Mouse (Mus musculus) c-Kit-positive CD71-negative TER-119-negative erythroid progenitor cells, embryonic 14.5 days (primary cell): ENCODE measurements around the gene Afap1l2.

Experiments used
- DNase-seq: peaks from one replicate; pipeline ENCODE4 v3.0.0-alpha.2; 2013; ENCODE audit warnings: low read depth

Afap1l2 gene

DNA sequence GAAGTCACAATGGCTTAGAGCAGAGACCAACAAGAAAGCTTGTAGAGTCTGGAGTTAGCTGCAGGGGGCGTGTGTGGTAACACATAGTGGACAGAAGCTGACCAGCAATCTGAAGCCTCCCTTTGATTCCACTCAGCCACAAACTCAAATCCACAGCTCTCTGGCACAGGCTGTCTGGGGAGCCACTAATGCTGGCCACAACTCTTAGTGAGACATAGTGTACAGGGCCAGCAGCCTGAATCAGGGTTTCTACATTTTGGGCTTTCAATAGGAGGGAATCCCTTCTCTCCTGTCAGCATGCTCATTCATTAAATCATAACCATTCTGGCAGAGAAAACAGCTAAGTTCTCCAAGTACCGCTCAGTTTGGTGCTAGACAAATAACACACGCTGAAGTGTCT is 32.5 kb downstream of the Afap1l2 start:
- no peak for DNase-seq

DNA sequence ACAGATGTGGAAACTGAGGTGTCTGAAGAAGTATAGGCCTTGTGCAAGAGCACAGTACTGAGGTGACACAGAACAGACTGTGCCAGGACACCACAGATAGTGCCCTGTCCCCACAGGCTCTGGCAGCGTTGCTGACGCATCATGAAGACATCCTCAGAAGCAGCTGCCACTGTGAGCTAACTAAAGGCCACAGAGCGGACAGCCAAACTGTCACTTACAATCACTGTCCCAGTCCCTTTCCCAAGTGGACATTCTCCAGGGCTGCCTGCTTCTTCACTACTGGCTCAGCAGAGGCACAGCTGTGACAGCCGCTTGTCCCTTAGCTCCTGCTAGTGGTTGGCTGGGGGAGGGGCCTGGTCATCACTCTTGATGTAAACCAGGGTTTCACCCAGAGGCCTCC is 33.9 kb downstream of the Afap1l2 start:
- DNase-seq, result no peak

- DNase-seq, result no peak
These were observed 35.3 kb downstream of the Afap1l2 start for GRCm38 (mm10) chr19:56972768-56973167.

DNA sequence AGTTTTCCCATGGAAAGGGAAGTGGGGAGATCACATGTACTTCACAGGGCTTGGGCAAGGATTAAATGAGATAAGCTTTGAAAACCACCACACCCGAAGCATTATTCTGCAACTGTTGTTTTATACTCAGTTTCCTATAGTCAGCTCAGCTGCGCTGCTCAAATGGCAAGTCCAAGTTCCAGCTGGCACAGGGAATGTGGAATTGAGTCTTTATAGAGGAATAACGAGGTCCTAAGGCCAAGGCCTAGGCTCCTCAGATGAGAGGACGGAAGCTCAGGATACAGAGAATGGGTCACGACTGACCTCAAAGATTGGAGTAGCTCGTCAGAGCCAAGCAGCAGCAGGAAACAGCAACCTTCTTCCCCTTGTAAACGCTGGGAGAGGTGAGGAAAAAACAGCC is 36.7 kb downstream of the Afap1l2 start:
- DNase-seq, result no peak

GRCm38 (mm10) chr19:56963876-56964275 is 44.2 kb downstream of the Afap1l2 start:
- DNase-seq, result no peak

- no peak for DNase-seq
These were observed 48.4 kb downstream of the Afap1l2 start for GRCm38 (mm10) chr19:56959601-56960000.

DNA sequence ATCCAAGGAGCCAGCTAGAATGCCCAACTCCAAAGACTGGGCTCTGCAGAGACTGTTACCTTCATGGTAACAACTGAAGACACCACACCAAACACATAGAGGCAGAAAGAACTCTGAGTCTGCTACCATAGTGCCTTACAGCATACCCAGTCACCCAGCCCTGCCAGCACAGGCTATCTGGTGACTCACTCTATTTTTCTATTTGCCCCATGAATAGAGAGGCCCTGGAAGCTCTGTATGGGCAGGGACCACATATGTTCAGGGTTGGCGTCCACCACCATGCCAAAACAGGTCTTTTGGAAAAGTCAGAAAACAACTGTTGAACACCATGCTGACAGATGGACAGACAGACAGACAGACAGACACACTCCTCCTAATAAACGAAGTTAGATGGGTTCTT is 49.0 kb downstream of the Afap1l2 start:
- DNase-seq, result no peak

DNA sequence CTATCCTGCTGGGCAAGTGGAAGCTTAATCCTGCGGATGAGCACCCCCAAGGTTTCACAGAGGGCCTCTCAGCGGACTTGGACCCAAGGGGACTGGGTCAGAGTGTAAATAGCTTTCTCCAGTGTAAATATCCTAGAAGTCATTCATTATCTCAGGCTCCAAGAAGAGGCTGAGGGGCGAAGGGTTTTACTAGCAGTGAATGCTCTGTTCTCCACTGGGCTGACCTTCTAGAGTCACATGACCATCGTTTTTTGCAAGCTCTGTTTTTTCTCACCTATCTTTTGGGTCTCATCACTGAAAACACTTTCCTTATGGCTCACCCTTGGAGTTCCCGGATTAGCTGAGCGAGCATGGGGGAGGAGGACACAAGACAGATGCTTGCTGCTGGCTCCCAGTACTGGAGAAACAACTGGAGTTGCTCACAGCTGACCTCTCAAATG is 49.4 kb downstream of the Afap1l2 start:
- no peak for DNase-seq

DNA sequence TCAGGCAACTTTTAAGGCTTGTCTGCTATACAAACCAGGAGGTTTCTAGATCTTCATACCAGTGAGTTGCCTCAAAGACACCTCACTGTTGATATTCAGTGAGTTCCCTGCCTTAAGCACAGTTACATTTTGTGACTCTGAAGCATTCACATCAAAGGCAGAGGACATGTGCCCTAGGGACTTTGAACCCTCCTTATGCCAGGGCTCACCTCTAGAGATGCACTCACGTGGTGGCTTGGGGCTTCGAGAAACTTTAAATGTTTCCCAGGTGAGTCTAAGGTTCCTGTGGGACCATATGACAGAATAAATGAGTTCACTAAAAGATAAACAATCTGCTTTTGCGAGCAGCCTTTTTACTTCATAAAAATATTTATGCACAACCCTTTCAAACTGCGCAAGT is 50.0 kb downstream of the Afap1l2 start:
- DNase-seq, result no peak

DNA sequence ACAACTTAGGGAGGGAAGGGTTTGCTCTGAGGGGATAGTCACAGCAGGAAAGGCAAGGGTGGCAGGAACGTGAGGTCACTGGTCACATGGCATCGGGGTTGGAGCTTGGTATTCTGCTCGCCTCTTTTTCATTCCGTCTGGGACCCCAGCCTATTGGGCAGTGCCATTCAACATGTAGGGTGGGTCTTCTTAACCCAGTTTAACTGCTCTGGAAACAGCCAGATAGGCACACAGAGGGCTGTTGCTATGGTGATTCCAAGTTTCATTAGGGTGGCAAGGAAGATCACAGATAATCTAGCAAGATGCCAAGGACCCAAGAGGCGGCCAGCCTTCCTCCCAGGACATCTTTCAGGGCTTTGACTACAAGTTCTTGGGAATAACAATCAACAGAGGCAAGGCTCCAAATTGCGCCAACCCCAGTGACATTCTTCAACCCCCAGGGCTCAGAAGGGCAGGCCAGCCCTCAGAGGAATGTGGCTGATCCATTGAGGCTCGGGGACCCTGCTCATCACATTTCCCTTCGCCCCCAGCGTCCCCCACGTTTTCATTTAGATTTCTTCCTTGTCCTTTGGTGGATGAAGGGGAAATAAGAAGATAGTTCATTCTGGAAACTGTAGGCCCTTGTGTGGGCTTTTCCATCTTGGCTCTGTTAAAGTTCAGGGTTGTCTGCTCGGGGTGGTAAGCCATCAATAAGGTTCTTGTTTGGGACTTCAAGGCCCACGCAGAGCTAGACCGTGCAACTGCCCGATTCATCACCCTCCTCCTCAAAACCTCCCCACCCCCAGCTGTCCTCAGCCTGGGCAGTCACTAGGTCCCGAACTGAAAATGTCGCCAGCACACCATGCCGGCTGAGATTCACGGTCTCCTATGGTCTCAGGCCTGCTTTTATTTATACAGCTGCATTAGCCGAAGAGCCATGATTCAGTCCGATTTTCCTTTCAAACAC is 52.2 kb downstream of the Afap1l2 start:
- no peak for DNase-seq

GRCm38 (mm10) chr19:56954857-56955256 is 53.2 kb downstream of the Afap1l2 start:
- DNase-seq, result no peak

- DNase-seq, result no peak
These were observed 54.2 kb downstream of the Afap1l2 start for GRCm38 (mm10) chr19:56953856-56954255.

GRCm38 (mm10) chr19:56950818-56951217 is 57.2 kb downstream of the Afap1l2 start:
- no peak for DNase-seq

DNA sequence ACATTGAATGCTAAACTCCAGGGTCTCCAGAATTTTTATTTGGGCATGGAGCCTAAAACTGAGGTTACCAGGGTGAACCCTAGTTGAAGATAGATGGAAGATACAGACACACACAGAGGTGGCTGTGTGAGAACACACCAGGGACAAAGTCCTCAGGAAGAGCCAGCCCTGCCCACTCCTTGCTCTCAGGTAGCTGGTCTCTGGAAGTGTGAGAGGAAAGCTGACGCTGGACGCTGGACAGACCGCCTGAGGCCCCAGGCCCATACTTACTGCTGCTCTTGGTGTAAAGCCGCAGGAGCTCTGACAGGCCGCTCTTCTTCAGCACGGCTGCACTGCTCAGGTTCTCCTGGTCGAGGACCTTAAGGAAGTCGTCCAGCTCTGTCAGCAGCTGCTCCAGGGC is 58.2 kb downstream of the Afap1l2 start:
- no peak for DNase-seq

DNA sequence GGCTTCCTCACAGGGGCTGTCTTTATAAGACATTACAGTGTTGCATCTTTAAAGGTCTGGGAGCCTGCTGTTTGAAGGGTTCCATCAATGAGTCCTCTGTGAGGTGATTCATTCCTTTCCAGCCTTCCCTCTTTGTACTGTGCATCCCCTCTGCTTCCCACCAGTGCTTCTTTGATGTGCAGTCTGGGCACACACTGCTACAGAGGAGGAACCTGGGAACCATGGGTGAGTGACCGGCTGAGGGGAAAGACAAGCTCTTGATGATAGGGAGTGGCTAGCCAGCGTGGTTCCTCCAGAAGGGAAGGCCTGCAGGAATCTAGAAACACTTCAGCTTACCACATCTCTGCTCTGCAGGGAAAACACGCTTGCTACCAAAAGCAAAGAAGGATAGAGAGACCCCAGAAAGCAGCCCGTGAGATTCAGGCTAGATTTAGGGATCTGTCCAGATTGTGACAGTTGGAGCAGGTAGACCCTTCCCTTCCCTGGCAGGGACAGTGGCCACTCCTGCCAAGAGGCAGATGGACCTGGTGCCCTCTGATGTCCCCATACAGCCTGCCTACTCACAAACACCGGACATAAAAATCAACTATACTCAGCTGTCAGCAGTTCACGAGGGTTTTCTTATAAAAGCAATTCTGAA is 59.9 kb downstream of the Afap1l2 start:
- DNase-seq, result no peak

DNA sequence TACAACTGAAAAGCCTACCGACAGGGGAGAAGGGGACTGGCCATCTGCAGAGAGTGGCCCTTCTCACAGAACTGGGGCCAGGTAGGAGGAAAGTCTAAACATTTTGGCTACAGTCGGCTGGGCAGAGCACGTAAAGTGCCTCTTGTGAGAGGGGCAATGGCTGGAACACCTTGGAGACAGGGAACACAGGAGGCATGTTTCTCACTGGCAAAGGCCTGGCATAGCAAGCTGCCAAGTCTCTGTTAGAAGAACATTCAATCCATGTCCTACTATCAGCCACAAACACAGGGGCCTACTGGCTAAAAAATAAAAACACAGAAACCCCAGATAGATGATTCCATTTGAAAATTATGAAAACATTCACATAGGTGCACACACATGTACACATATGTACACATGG is 61.3 kb downstream of the Afap1l2 start:
- DNase-seq, result no peak

- no peak for DNase-seq
These were observed 61.8 kb downstream of the Afap1l2 start for GRCm38 (mm10) chr19:56946277-56946676.

DNA sequence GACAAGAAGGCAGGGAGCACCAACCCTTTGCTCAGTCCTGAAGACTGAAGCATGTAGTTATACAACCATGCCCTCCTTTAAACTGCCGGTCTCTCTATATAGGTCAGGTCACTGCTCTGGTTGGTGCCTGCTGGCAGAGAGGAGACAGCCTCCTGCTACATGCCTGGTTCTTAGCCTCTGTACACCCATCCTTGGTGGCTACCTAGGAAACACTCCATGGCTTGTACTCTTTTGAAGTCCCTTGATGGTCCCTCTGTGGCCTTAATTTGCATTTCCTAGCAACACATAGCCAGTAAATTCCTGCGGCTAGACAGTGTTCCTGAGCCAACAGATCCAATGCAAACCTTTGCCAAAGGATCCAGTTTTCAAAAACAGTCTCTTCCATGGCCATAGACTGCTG is 62.4 kb downstream of the Afap1l2 start:
- no peak for DNase-seq

- DNase-seq, result no peak
These were observed 63.2 kb downstream of the Afap1l2 start for GRCm38 (mm10) chr19:56944826-56945225.

DNA sequence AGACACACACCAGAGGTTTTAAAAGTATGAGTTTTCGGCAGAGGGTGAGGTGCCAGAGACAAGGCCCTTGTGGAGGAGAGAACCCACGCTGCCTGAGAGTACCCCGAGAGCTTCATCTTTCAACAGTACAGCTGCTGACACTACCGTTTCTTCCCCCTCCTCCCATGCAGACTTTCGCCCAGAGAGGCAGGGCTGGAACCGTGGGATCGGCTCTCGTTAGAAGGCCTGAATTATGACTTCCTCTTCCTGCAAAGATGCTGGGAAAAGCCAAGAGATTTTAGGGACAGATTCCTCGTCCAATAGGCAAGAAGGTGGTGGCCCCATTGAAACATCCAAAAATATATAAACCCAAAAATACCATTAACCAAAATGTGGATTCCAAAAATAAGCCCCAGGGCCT is 63.8 kb downstream of the Afap1l2 start:
- DNase-seq, result no peak

DNA sequence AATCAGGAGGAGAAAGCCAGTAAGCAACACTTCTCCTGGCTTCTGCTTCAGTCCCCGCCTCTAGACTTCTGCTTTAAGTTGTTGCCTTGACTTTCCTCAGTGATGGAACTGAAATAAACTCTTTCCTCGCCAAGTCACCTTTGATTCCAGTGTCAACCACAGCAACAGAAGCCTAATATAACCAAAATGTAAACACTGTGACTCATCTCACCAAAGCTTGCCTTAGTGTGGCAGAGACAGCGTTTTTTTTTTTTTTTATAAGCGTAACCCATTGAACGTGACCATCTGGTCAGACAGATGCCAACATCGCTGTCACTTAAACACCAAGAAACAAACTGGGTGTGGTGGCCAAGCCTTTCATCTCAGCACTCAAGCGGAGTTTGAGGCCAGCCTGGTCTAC is 65.8 kb downstream of the Afap1l2 start:
- DNase-seq, result no peak

DNA sequence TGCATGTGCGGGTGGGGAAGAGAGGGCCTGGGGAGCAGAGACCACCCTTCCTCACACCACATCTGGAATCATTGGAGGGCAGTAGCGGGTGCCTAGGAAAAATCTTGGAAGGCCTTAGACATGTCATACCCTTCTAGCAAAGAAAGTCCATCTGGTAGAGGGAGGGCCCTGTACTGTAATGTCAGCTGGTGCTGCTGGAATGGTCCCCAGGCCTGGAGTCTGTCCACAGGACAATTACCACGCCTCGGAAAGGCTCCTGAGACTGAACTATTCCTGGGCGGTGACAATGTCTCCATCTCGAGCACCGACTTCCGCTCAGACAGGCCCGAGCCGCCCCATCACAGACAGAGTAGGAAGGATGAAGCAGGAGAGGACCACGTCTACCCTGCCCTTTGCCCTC is 67.5 kb downstream of the Afap1l2 start:
- no peak for DNase-seq

- no peak for DNase-seq
These were observed 68.2 kb downstream of the Afap1l2 start for GRCm38 (mm10) chr19:56939826-56940225.
